In the genomic region with DNA sequence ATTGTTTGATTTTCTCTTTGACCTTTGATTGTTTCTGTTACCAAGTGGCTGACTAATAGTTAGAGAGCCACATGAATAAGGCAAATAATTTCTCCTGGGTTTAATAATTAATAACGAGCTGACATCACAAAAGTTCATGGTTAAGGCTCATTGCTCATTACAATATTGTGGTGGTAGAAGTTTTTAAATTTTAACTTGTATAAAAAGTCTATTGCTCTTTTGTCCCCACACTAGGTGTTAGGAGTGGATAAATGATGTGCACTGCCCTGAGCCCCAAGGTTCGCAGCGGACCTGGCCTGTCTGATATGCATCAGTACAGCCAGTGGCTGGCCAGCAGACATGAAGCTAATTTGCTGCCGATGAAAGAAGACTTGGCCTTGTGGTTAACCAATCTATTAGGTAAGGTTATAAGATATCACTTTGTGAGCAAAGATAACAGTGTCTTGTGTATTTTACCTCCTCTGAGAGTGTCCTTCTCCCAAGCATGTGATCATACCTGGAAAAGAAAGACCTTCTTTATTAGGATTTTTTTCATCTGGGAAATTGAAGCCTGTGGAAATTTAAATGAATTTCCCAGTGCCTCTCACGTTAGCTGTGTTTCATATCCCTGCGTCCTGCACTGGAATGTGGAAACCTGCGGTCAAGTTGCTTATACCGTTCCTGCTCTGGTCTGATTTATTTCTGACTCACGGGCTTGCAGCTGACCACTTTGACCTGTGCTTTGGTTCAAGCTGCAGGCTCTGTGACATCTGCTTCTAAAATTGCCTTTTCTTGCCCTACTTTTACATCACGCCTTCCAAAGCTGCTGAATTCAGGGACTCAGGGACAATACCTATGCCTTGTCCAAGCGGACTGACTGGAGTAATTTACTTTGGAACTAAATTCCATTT, we compare ENCODE assay signal across 10 mouse cellular contexts. TPM values are rescaled to one million over a fixed set of nuclear protein-coding genes. Genes with fewer than 3 reads are reported as not detected.
DNase-seq lines count a peak whose midpoint lies in the region; ATAC-seq and TF ChIP-seq lines count a peak whose summit lies in the region.
"Had no signal": no experiment of that assay in that cellular context is flagged by ENCODE, and none has a peak within 500 bp of the region (broad histone marks: within the 10 kb centered on the region; RNA-seq: fewer than 3 reads in every experiment).

No protein-coding gene starts in this region.

- no peak overlapping the region for H3K4me3 ChIP-seq in embryonic facial prominence, embryonic 14.5 days (ENCODE audit: low read depth, low read length)
- H3K4me3 ChIP-seq in embryonic facial prominence, embryonic 10.5 days, result no peak overlapping the region
- no peak overlapping the region for H3K4me3 ChIP-seq in intestine, embryonic 16.5 days (ENCODE audit: low read length)
- no peak overlapping the region for H3K4me3 ChIP-seq in small intestine, adult 2 months (ENCODE audit: low read depth, low read length)
- H3K4me3 ChIP-seq: midbrain, embryonic 13.5 days had no signal

- no peaks in the 10 kb centered on the region for H3K9me3 ChIP-seq in embryonic facial prominence, embryonic 14.5 days (ENCODE audit: control insufficient read depth, low read length)
- no peaks in the 10 kb centered on the region for H3K9me3 ChIP-seq in embryonic facial prominence, embryonic 10.5 days
- no peaks in the 10 kb centered on the region for H3K9me3 ChIP-seq in intestine, embryonic 16.5 days (ENCODE audit: control insufficient read depth, low read length)
- H3K9me3 ChIP-seq: midbrain, embryonic 13.5 days had no signal

- 0 out of 2 replicates have a peak overlapping the region, but pooled peaks have one; percentile 8 for H3K9ac ChIP-seq in embryonic facial prominence, embryonic 14.5 days (ENCODE audit: low read depth, low read length)
- no peak overlapping the region for H3K9ac ChIP-seq in intestine, embryonic 16.5 days (ENCODE audit: low read depth, low read length)
- H3K9ac ChIP-seq: midbrain, embryonic 13.5 days had no signal

- DNase-seq in embryonic facial prominence, embryonic 14.5 days (ENCODE audit: low spot score), result no peak
- DNase-seq in embryonic facial prominence, embryonic 10.5 days (ENCODE audit: low spot score), result no peak
- peak; percentile 68 for DNase-seq in kidney, postnatal 14 days
- no peak for DNase-seq in layer of hippocampus, postnatal 14 days (ENCODE audit: low spot score in 2 of 2)
- no peak for DNase-seq in left cerebral cortex, adult 8-10 months (ENCODE audit: low spot score in 2 of 2)
- no peak for DNase-seq in urinary bladder, adult 2 months (ENCODE audit: low spot score)
- DNase-seq: thymus, postnatal 36 days had no signal

- H3K36me3 ChIP-seq in embryonic facial prominence, embryonic 14.5 days (ENCODE audit: control insufficient read depth, insufficient read depth, low read length), result no peaks in the 10 kb centered on the region
- no peaks in the 10 kb centered on the region for H3K36me3 ChIP-seq in embryonic facial prominence, embryonic 10.5 days (replicated peaks)
- H3K36me3 ChIP-seq in intestine, embryonic 16.5 days (ENCODE audit: control insufficient read depth, insufficient read depth, low read length), result no peaks in the 10 kb centered on the region; the same call in 1 of the 2 replicates
- H3K36me3 ChIP-seq in small intestine, adult 2 months (ENCODE audit: control insufficient read depth, insufficient read depth, low read length), result no peaks in the 10 kb centered on the region
- H3K36me3 ChIP-seq: midbrain, embryonic 13.5 days had no signal

- no peak overlapping the region for H3K27ac ChIP-seq in embryonic facial prominence, embryonic 14.5 days (replicated peaks; ENCODE audit: low read depth, low read length)
- H3K27ac ChIP-seq in embryonic facial prominence, embryonic 10.5 days (replicated peaks), result no peak overlapping the region
- no peak overlapping the region for H3K27ac ChIP-seq in intestine, embryonic 16.5 days (ENCODE audit: low read length)
- 0 out of 2 replicates have a peak overlapping the region, but pooled peaks have one; percentile 8 for H3K27ac ChIP-seq in small intestine, adult 2 months (ENCODE audit: insufficient read depth, low read depth, low read length)
- H3K27ac ChIP-seq: midbrain, embryonic 13.5 days had no signal

- H3K4me2 ChIP-seq in embryonic facial prominence, embryonic 14.5 days (ENCODE audit: low read depth, low read length), result no peak overlapping the region
- no peak overlapping the region for H3K4me2 ChIP-seq in intestine, embryonic 16.5 days (ENCODE audit: low read depth, low read length)
- H3K4me2 ChIP-seq: midbrain, embryonic 13.5 days had no signal

- H3K4me1 ChIP-seq in embryonic facial prominence, embryonic 14.5 days (ENCODE audit: control insufficient read depth, insufficient read depth, low read length), result no peaks in the 10 kb centered on the region
- no peaks in the 10 kb centered on the region for H3K4me1 ChIP-seq in embryonic facial prominence, embryonic 10.5 days
- H3K4me1 ChIP-seq in intestine, embryonic 16.5 days (ENCODE audit: control insufficient read depth, insufficient read depth, low read length), result no peaks in the 10 kb centered on the region
- H3K4me1 ChIP-seq in small intestine, adult 2 months (ENCODE audit: control insufficient read depth, insufficient read depth, insufficient read length, low read length), result peaks cover 7% of the 10 kb centered on the region; the same call in 1 of the 2 replicates
- H3K4me1 ChIP-seq: midbrain, embryonic 13.5 days had no signal

- ATAC-seq in embryonic facial prominence, embryonic 14.5 days (ENCODE audit: low read depth), result no peak
- peak; percentile 85 for ATAC-seq in intestine, embryonic 16.5 days
- ATAC-seq: midbrain, embryonic 13.5 days had no signal

- 70% methylated on average over 11 of the region's 11 CpGs for WGBS in embryonic facial prominence, embryonic 14.5 days
- WGBS in embryonic facial prominence, embryonic 10.5 days, result 75% methylated on average over 11 of the region's 11 CpGs
- 57% methylated on average over 11 of the region's 11 CpGs for WGBS in intestine, embryonic 16.5 days
- WGBS in small intestine, adult 2 months, result 53% methylated on average over 11 of the region's 11 CpGs

- no peak for TF ChIP-seq POLR2A in small intestine, adult 2 months (IDR thresholded peaks at IDR 0.05; ENCODE audit: low read depth, low read length)

- H3K27me3 ChIP-seq in embryonic facial prominence, embryonic 14.5 days (replicated peaks; ENCODE audit: control insufficient read depth, insufficient read depth, low read length), result no peaks in the 10 kb centered on the region
- H3K27me3 ChIP-seq in embryonic facial prominence, embryonic 10.5 days (replicated peaks; ENCODE audit: low read depth, poor library complexity, severe bottlenecking), result no peaks in the 10 kb centered on the region
- no peaks in the 10 kb centered on the region for H3K27me3 ChIP-seq in intestine, embryonic 16.5 days (replicated peaks; ENCODE audit: control insufficient read depth, insufficient read depth, low read length)
- H3K27me3 ChIP-seq in small intestine, adult 2 months (ENCODE audit: control insufficient read depth, insufficient read depth, low read length), result no peaks in the 10 kb centered on the region
- H3K27me3 ChIP-seq: midbrain, embryonic 13.5 days had no signal

- TF ChIP-seq CTCF in small intestine, adult 2 months (IDR thresholded peaks at IDR 0.05; ENCODE audit: extremely low read depth, insufficient read length, insufficient replicate concordance, low read depth, low read length), result no peak

RNA-seq across cellular contexts. Expression of gene Fancf, which starts 25.9 kb away (rescaled TPM):
- polyA plus RNA-seq in embryonic facial prominence, embryonic 14.5 days (2014; fragmentation: Nextera tagmentation; extraction: Ambion mirVana), result 12.0 and 12.3 TPM in 2 replicates
- polyA plus RNA-seq in embryonic facial prominence, embryonic 10.5 days (2016; fragmentation: Nextera tagmentation; extraction: Ambion mirVana), result 10.0 and 10.1 TPM in 2 replicates
- polyA plus RNA-seq in intestine, embryonic 16.5 days (2015; fragmentation: Nextera tagmentation; extraction: Ambion mirVana), result 1.0 and 1.4 TPM in 2 replicates
- polyA plus RNA-seq in small intestine, adult 2 months (2012; rRNA removed), result 10.6 and 14.4 TPM in 2 replicates
- 1 to 10 TPM; 4.1 to 4.2 TPM for total RNA-seq in layer of hippocampus, postnatal 14 days (2021)
- 1 to 10 TPM; 4.3 to 6.4 (median 5.7) TPM for total RNA-seq in left cerebral cortex, adult 8-10 months (2022)
- polyA plus RNA-seq in urinary bladder, adult 2 months (2012; rRNA removed), result 4.1 and 5.8 TPM in 2 replicates

RNA-seq across cellular contexts. Expression of gene Gas2, which starts 26.1 kb away (rescaled TPM):
- 53.9 and 66.8 TPM in 2 replicates for polyA plus RNA-seq in embryonic facial prominence, embryonic 14.5 days (2014; fragmentation: Nextera tagmentation; extraction: Ambion mirVana)
- polyA plus RNA-seq in embryonic facial prominence, embryonic 10.5 days (2016; fragmentation: Nextera tagmentation; extraction: Ambion mirVana), result 28.2 and 30.1 TPM in 2 replicates
- 8.6 and 9.3 TPM in 2 replicates for polyA plus RNA-seq in intestine, embryonic 16.5 days (2015; fragmentation: Nextera tagmentation; extraction: Ambion mirVana)
- polyA plus RNA-seq in small intestine, adult 2 months (2012; rRNA removed), result 0.61 and 1.1 TPM in 2 replicates
- total RNA-seq in layer of hippocampus, postnatal 14 days (2021), result 10 to 100 TPM; 12.7 to 13.8 TPM
- total RNA-seq in left cerebral cortex, adult 8-10 months (2022), result 10 to 100 TPM; 36.0 to 48.6 (median 39.0) TPM
- polyA plus RNA-seq in urinary bladder, adult 2 months (2012; rRNA removed), result 2.3 and 2.8 TPM in 2 replicates
